In genomic region chr15:9070353-9070752, GRCm38 (mm10) we compare ENCODE assay signal across 8 mouse cellular contexts. TPM values are rescaled to one million over a fixed set of nuclear protein-coding genes. Genes with fewer than 3 reads are reported as not detected.
DNase-seq lines count a peak whose midpoint lies in the region; ATAC-seq and TF ChIP-seq lines count a peak whose summit lies in the region.

No protein-coding gene starts in this region.

- 3% methylated on average over 3 of the region's 3 CpGs for whole genome bisulfite sequencing in liver, embryonic 11.5 days
- 4% methylated on average over 3 of the region's 3 CpGs for WGBS in stomach, embryonic 15.5 days

- ATAC-seq in cerebellum, adult (ENCODE audit: insufficient number of reproducible peaks, low FRiP score, low TSS enrichment): peak; percentile 4; the same call in 1 of the 2 replicates
- peak; percentile 20; the same call in 1 of the 2 replicates for ATAC-seq in liver, embryonic 11.5 days (replicated peaks; ENCODE audit: low FRiP score)
- ATAC-seq in stomach, embryonic 15.5 days (ENCODE audit: insufficient read depth, low FRiP score, low read depth): 0 out of 2 replicates have a peak, but pooled peaks have one; percentile 4

- peaks cover 13% of the 10 kb centered on the region for H3K4me1 ChIP-seq in testis, adult 2 months (ENCODE audit: control insufficient read depth, insufficient read depth, low read length)
- peaks cover 23% of the 10 kb centered on the region for H3K4me1 ChIP-seq in liver, embryonic 11.5 days (replicated peaks; ENCODE audit: control insufficient read depth, insufficient read depth, low read length)
- peaks cover 16% of the 10 kb centered on the region for H3K4me1 ChIP-seq in stomach, embryonic 15.5 days

- no peak for TF ChIP-seq POLR2A in testis, adult 2 months (IDR thresholded peaks at IDR 0.05; ENCODE audit: control insufficient read depth, low read depth, low read length)

- no peaks in the 10 kb centered on the region for H3K27me3 ChIP-seq in testis, adult 2 months (ENCODE audit: control insufficient read depth, insufficient read depth, low read length)
- H3K27me3 ChIP-seq in liver, embryonic 11.5 days (replicated peaks; ENCODE audit: control insufficient read depth, insufficient read depth, low read length): no peaks in the 10 kb centered on the region
- no peaks in the 10 kb centered on the region for H3K27me3 ChIP-seq in stomach, embryonic 15.5 days (replicated peaks)

- no peak for TF ChIP-seq CTCF in testis, adult 2 months (IDR thresholded peaks at IDR 0.05; ENCODE audit: control insufficient read depth, insufficient read depth, insufficient replicate concordance, low read depth, low read length)

- peak overlapping the region; percentile 76 for H3K4me2 ChIP-seq in liver, embryonic 11.5 days
- peak overlapping the region; percentile 65 for H3K4me2 ChIP-seq in stomach, embryonic 15.5 days

- peak overlapping the region; percentile 77 for H3K9ac ChIP-seq in liver, embryonic 11.5 days (ENCODE audit: low read depth, low read length)
- H3K9ac ChIP-seq in stomach, embryonic 15.5 days: peak overlapping the region; percentile 43; the same call in 1 of the 2 replicates

- no peaks in the 10 kb centered on the region for H3K9me3 ChIP-seq in liver, embryonic 11.5 days (ENCODE audit: control insufficient read depth, low read length)
- no peaks in the 10 kb centered on the region for H3K9me3 ChIP-seq in stomach, embryonic 15.5 days

- no peaks in the 10 kb centered on the region for H3K36me3 ChIP-seq in testis, adult 2 months (ENCODE audit: control insufficient read depth, insufficient read depth, low read length)
- H3K36me3 ChIP-seq in liver, embryonic 11.5 days (ENCODE audit: control insufficient read depth, insufficient read depth, low read length): peaks cover 2% of the 10 kb centered on the region; the same call in 1 of the 2 replicates
- no peaks in the 10 kb centered on the region for H3K36me3 ChIP-seq in stomach, embryonic 15.5 days

- no peak for DNase-seq in cerebellum, postnatal 36 days
- no peak for DNase-seq in testis, postnatal 10 days (ENCODE audit: low spot score)
- no peak for DNase-seq in liver, embryonic 11.5 days (ENCODE audit: low spot score)
- no peak for DNase-seq in cerebellum, postnatal 4 days (ENCODE audit: low spot score in 2 of 2)
- no peak for DNase-seq in testis, postnatal 14 days (ENCODE audit: low spot score)

- peak overlapping the region; percentile 41 for H3K27ac ChIP-seq in testis, adult 2 months (ENCODE audit: control insufficient read depth, insufficient read depth, low read depth, low read length)
- peak overlapping the region; percentile 95 for H3K27ac ChIP-seq in liver, embryonic 11.5 days (ENCODE audit: low read depth, low read length)
- peak overlapping the region; percentile 88 for H3K27ac ChIP-seq in stomach, embryonic 15.5 days

- H3K4me3 ChIP-seq in testis, adult 2 months (ENCODE audit: control insufficient read depth, low read depth, low read length): peak overlapping the region; percentile 92
- H3K4me3 ChIP-seq in liver, embryonic 11.5 days (ENCODE audit: low read depth, low read length): peak overlapping the region; percentile 99
- H3K4me3 ChIP-seq in stomach, embryonic 15.5 days (replicated peaks): peak overlapping the region; percentile 92

RNA-seq across cellular contexts. Expression of gene Nadk2, which starts 0.7 kb away (rescaled TPM):
- polyA plus RNA-seq in testis, adult 2 months (2012; rRNA removed): 33.2 and 38.8 TPM in 2 replicates
- polyA plus RNA-seq in liver, embryonic 11.5 days (2014; fragmentation: Nextera tagmentation; extraction: Ambion mirVana): 122 and 148 TPM in 2 replicates
- polyA plus RNA-seq in stomach, embryonic 15.5 days (2015; fragmentation: Nextera tagmentation; extraction: Ambion mirVana): 38.6 and 40.0 TPM in 2 replicates

Comparison
In these comparisons a context has a peak if more than half of its experiments do, and no peak if none do; other contexts are left out.
1. H3K27ac ChIP-seq: peak in every context shown above with its lines; median percentile 95 in liver, embryonic 11.5 days; 88 in stomach, embryonic 15.5 days; 41 in testis, adult 2 months.